Mouse (Mus musculus) granulocyte monocyte progenitor cell, adult 5-6 weeks (primary cell): ENCODE measurements around the gene Cplx2. TPM values are rescaled to one million over a fixed set of nuclear protein-coding genes. Genes with fewer than 3 reads are reported as not detected.

Experiments
- ATAC-seq: replicated peaks from 2 replicates; pipeline ENCODE4 v1.8.0; 2016; ENCODE audit warnings: mild to moderate bottlenecking, moderate TSS enrichment, inconsistent platforms; ENCODE audit not compliant: poor library complexity, severe bottlenecking
- total RNA-seq, 2 experiments: library from RNA; stranded (forward) in 1 of 2; stranded (reverse) in 1 of 2; fragments of 200-712, 200-1000 nt in 1 of 2; fragments of >200 nt in 1 of 2; fragmentation: Nextera tagmentation in 1 of 2; gene quantifications; 2 replicates each; pipeline ENCODE4 v1.2.3; 2014 to 2017

Cplx2 gene
- total RNA-seq (2014; fragmentation: Nextera tagmentation) (not detected in 2 replicates), total RNA-seq (2017) (not detected in 2 replicates)

- ATAC-seq = no peak
These were observed at the start of gene Cplx2 for GRCm38 (mm10) chr13:54371049-54371386. Gene Cplx2, plus strand, starts transcription at chr13:54371349.

- peak; percentile 35; the same call in 1 of the 2 replicates for ATAC-seq
These were observed 48.5 kb upstream of the Cplx2 start for GRCm38 (mm10) chr13:54322396-54323306.

GRCm38 (mm10) chr13:54323307-54324165, 47.6 kb upstream of the Cplx2 start:
- no peak for ATAC-seq

- ATAC-seq = no peak
These were observed 47.0 kb upstream of the Cplx2 start for GRCm38 (mm10) chr13:54324178-54324577.

GRCm38 (mm10) chr13:54325814-54326213, 45.3 kb upstream of the Cplx2 start:
- no peak for ATAC-seq

- ATAC-seq = no peak
These were observed 44.3 kb upstream of the Cplx2 start for GRCm38 (mm10) chr13:54326686-54327447.

- no peak for ATAC-seq
These were observed 43.1 kb upstream of the Cplx2 start for GRCm38 (mm10) chr13:54328029-54328428.

- ATAC-seq = no peak
These were observed 42.1 kb upstream of the Cplx2 start for GRCm38 (mm10) chr13:54328954-54329490.

- no peak for ATAC-seq
These were observed 39.1 kb upstream of the Cplx2 start for GRCm38 (mm10) chr13:54331825-54332675.

- ATAC-seq = no peak
These were observed 38.1 kb upstream of the Cplx2 start for GRCm38 (mm10) chr13:54332921-54333477.

- ATAC-seq = no peak
These were observed 34.1 kb upstream of the Cplx2 start for GRCm38 (mm10) chr13:54337058-54337457.

GRCm38 (mm10) chr13:54337541-54337940, 33.6 kb upstream of the Cplx2 start:
- no peak for ATAC-seq

- no peak for ATAC-seq
These were observed 32.3 kb upstream of the Cplx2 start for GRCm38 (mm10) chr13:54338815-54339214.

GRCm38 (mm10) chr13:54345885-54346647, 25.1 kb upstream of the Cplx2 start:
- ATAC-seq = no peak

- no peak for ATAC-seq
These were observed 23.1 kb upstream of the Cplx2 start for GRCm38 (mm10) chr13:54348011-54348410.

GRCm38 (mm10) chr13:54349126-54349759, 21.9 kb upstream of the Cplx2 start:
- ATAC-seq = no peak

- ATAC-seq = no peak
These were observed 13.7 kb upstream of the Cplx2 start for GRCm38 (mm10) chr13:54357420-54357819.

GRCm38 (mm10) chr13:54359181-54359580, 12.0 kb upstream of the Cplx2 start:
- ATAC-seq = no peak
